Mouse (Mus musculus) embryonic facial prominence, embryonic 11.5 days (tissue): ENCODE measurements around the gene Atp6v1f. TPM values are rescaled to one million over a fixed set of nuclear protein-coding genes. Genes with fewer than 3 reads are reported as not detected.

ENCODE experiments used
- ATAC-seq: fragments of 200-750 bp; cut with Nextera tagmentation; replicated peaks from 2 replicates; pipeline ENCODE4 v1.8.0; 2017; ENCODE audit warnings: low read depth; ENCODE audit not compliant: insufficient number of reproducible peaks, low FRiP score, low TSS enrichment
- DNase-seq: peaks from one replicate; pipeline ENCODE4 v3.0.0-alpha.2; 2015; ENCODE audit warnings: low spot score
- H3K27ac ChIP-seq: fragments of 300-500 bp; sonication (generic); replicated peaks from 2 replicates; pipeline ENCODE4 v1.5.1; 2014; ENCODE audit warnings: mild to moderate bottlenecking, low read depth, low read length, control low read depth
- H3K27me3 ChIP-seq: fragments of 300-500 bp; sonication (generic); 2 replicates; pipeline ENCODE4 v1.6.1; 2014; ENCODE audit warnings: mild to moderate bottlenecking, low read length, moderate library complexity, mixed read lengths; ENCODE audit not compliant: control insufficient read depth, insufficient read depth
- H3K36me3 ChIP-seq: fragments of 300-500 bp; sonication (generic); replicated peaks from 2 replicates; pipeline ENCODE4 v1.6.1; 2014; ENCODE audit warnings: low read depth, mild to moderate bottlenecking, low read length, moderate library complexity, mixed read lengths; ENCODE audit not compliant: control insufficient read depth, insufficient read depth
- H3K4me1 ChIP-seq: fragments of 300-500 bp; sonication (generic); 2 replicates; pipeline ENCODE4 v1.6.1; 2014; ENCODE audit warnings: low read length, mixed read lengths; ENCODE audit not compliant: control insufficient read depth, insufficient read depth
- H3K4me2 ChIP-seq: fragments of 300-500 bp; sonication (generic); 2 replicates; pipeline ENCODE4 v1.6.1; 2014; ENCODE audit warnings: low read depth, mild to moderate bottlenecking, control low read depth, low read length, moderate library complexity
- H3K4me3 ChIP-seq: fragments of 300-500 bp; sonication (generic); 2 replicates; pipeline ENCODE4 v1.5.1; 2014; ENCODE audit warnings: low read depth, low read length, control low read depth
- H3K9ac ChIP-seq: fragments of 300-500 bp; sonication (generic); replicated peaks from 2 replicates; pipeline ENCODE4 v1.6.1; 2014; ENCODE audit warnings: mild to moderate bottlenecking, control low read depth, low read length
- H3K9me3 ChIP-seq: fragments of 300-500 bp; sonication (generic); replicated peaks from 2 replicates; pipeline ENCODE4 v1.6.1; 2016; ENCODE audit warnings: mild to moderate bottlenecking, low read length, inconsistent platforms, mixed read lengths; ENCODE audit not compliant: control insufficient read depth
- WGBS: fragments of 180-500 bp; shearing (Covaris S2); extraction: QIAGEN DNeasy Blood & Tissue Kit; methylation state at CpG from one replicate; pipeline ENCODE4 v1.1.7; 2014; 5-methylcytosine and 5-hydroxymethylcytosine counted together
- polyA plus RNA-seq: library from polyadenylated mRNA; unstranded; fragments of >200 nt; fragmentation: Nextera tagmentation; extraction: Ambion mirVana; gene quantifications from 2 replicates; pipeline ENCODE4 v1.2.1, GENCODE M21; 2014

Gene Atp6v1f
- polyA plus RNA-seq, 1 experiment from 2014 or later, result 196 TPM

DNA sequence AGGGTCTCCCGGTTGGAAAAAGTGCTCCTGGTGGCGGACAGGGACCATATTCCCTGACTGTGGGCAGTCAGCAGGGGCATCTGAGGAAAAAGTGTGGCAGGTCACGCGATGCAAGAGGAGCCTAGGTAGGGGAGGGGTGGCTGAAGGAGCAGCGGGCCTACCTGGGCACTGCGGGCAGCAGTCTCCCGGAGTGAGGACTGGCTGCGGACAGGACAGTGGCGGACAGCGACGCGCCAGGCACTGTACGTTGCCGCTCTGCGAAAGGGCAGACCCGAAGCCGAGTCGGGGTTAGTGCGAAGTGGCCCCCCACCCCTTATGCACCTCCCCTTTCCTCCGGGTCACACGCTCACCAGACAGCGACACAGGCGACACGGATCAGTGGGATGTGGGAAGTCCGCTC lies 28.8 kb downstream of the Atp6v1f start:
- Histone ChIP-seq H3K9ac (no peak overlapping the region), H3K4me3 (no peak overlapping the region), H3K4me2 (no peak overlapping the region), H3K36me3 (no peaks in the 10 kb centered on the region; the same call in 1 of the 2 replicates), H3K4me1 (no peaks in the 10 kb centered on the region), H3K27me3 (peaks cover 19% of the 10 kb centered on the region), H3K27ac (no peak overlapping the region), H3K9me3 (no peaks in the 10 kb centered on the region)
- DNase-seq, result no peak
- ATAC-seq, result 0 out of 2 replicates have a peak, but pooled peaks have one; percentile 15
- 13% methylated on average over 25 of the region's 25 CpGs for WGBS

DNA sequence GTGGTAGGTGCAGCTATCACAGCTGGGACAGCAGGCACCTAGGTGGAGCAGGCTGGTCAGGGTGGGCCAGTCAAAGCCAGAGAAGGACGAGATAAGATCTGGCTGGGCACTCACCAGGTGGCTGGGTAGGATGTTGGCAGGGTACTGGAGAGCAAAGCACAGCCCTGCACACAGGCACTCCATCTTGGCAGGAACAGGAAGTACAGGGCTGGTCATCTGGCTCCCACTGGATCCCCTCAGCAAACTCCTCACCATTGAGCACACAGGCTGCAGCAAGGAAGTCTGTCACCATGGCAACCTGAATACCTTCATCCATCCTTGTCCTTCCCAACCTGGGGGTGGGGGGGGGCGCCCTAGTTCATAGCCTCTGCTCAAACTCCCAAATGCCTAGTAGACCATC lies 30.3 kb downstream of the Atp6v1f start:
- Histone ChIP-seq H3K9me3 (no peaks in the 10 kb centered on the region), H3K4me3 (no peak overlapping the region), H3K36me3 (no peaks in the 10 kb centered on the region; the same call in 1 of the 2 replicates), H3K4me2 (no peak overlapping the region), H3K4me1 (no peaks in the 10 kb centered on the region), H3K27ac (no peak overlapping the region), H3K9ac (no peak overlapping the region), H3K27me3 (peaks cover 19% of the 10 kb centered on the region)
- no peak for DNase-seq
- WGBS, result 40% methylated on average over 2 of the region's 2 CpGs
- ATAC-seq, result no peak

DNA sequence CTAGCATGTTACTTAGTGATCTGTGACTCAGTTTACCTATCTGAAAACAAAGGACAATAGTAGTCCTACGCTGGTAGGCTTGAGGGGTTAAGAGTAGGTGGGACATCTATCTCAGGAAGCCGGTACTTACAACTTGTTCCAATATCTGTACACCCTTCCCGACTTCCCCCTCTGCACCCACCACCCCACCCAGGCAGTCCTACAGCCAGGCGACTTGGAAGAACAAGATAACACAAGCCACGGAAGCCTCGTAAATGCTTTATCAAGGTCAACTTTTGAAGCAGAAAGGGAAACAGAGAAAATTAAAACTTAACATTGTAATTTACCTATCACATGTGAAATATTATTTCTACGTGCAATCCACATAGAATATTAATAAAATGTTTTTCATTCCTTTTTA lies 32.7 kb downstream of the Atp6v1f start:
- H3K4me1 ChIP-seq, result no peaks in the 10 kb centered on the region
- H3K9me3 ChIP-seq, result no peaks in the 10 kb centered on the region
- DNase-seq (no peak), ATAC-seq (no peak)
- no peak overlapping the region for H3K9ac ChIP-seq
- H3K4me3 ChIP-seq, result no peak overlapping the region
- H3K27ac ChIP-seq, result no peak overlapping the region
- WGBS, result 91% methylated on average over 7 of the region's 7 CpGs
- no peaks in the 10 kb centered on the region; the same call in 1 of the 2 replicates for H3K36me3 ChIP-seq
- H3K4me2 ChIP-seq, result no peak overlapping the region
- H3K27me3 ChIP-seq, result peaks cover 19% of the 10 kb centered on the region

DNA sequence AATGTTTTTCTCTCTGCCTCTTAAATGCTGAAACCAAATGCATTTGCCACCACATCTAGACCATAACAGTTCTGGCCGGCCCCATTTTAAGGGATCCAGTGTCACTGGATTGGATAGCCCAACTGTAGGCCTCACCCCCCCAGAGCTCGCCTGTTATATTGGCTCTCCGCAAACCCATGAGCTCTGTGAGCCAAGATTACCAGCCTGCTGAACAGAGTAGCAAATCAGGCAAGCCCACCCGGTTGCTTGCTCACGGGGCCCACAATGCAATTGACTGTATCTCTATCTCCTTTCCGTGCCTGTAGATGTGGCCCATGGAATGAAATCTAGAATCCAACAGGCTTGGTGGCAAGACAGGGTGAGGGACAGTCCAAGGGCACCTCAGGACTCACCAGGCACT lies 33.3 kb downstream of the Atp6v1f start:
- Histone ChIP-seq H3K4me3 (no peak overlapping the region), H3K36me3 (no peaks in the 10 kb centered on the region; the same call in 1 of the 2 replicates), H3K4me1 (no peaks in the 10 kb centered on the region), H3K27me3 (peaks cover 19% of the 10 kb centered on the region), H3K9me3 (no peaks in the 10 kb centered on the region), H3K9ac (no peak overlapping the region), H3K4me2 (no peak overlapping the region), H3K27ac (no peak overlapping the region)
- DNase-seq (no peak), ATAC-seq (no peak)
- 89% methylated on average over 6 of the region's 6 CpGs for WGBS

DNA sequence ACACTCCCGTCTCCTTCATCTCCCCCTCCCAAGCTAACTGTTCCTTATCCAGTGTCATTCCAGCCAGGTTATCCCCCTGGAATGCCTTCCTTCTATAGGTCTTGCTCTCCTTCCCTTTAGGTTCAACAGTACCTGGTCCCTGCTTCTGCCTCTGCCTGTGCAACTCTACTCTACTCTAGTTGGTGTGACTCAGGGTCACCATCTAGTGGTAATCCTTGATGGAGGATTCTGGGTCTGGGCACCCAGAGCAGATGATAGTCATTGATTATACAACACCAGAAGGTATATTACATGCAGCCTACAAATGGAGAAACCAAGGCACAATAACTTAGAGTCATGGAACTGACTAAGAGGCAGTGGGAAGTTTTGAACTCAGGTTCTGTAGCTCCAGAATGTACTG lies 34.1 kb downstream of the Atp6v1f start:
- ATAC-seq, result no peak
- WGBS, result 83% methylated on average over 1 of the region's 1 CpGs
- Histone ChIP-seq H3K27me3 (peaks cover 11% of the 10 kb centered on the region), H3K9me3 (no peaks in the 10 kb centered on the region), H3K4me2 (no peak overlapping the region), H3K4me1 (no peaks in the 10 kb centered on the region), H3K36me3 (no peaks in the 10 kb centered on the region; the same call in 1 of the 2 replicates), H3K27ac (no peak overlapping the region), H3K9ac (no peak overlapping the region), H3K4me3 (no peak overlapping the region)
- no peak for DNase-seq

DNA sequence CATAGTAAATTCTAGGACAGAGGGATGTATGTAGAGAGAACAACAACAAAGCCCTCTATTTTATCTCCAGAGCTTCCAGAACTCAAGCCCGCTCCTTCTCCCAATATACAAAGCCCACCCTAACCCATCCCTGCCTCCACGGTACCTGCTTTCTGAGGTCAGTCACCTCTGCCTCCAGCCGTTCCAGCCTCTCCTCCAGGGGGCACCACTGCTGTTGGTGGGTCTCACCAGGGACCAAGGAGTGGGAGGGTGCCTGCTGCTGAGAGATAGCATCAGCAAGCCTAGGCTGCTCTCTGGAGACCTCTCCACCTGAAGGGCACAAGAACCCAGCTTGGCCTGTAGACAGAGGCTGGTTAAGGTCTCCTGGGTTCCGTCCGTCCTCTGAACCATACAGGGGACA lies 38.0 kb downstream of the Atp6v1f start:
- 80% methylated on average over 5 of the region's 5 CpGs for WGBS
- Histone ChIP-seq H3K4me1 (no peaks in the 10 kb centered on the region), H3K27me3 (no peaks in the 10 kb centered on the region; the same call in 1 of the 2 replicates), H3K9me3 (no peaks in the 10 kb centered on the region), H3K9ac (no peak overlapping the region), H3K27ac (no peak overlapping the region), H3K36me3 (no peaks in the 10 kb centered on the region), H3K4me2 (no peak overlapping the region), H3K4me3 (no peak overlapping the region)
- no peak for DNase-seq
- ATAC-seq, result no peak

DNA sequence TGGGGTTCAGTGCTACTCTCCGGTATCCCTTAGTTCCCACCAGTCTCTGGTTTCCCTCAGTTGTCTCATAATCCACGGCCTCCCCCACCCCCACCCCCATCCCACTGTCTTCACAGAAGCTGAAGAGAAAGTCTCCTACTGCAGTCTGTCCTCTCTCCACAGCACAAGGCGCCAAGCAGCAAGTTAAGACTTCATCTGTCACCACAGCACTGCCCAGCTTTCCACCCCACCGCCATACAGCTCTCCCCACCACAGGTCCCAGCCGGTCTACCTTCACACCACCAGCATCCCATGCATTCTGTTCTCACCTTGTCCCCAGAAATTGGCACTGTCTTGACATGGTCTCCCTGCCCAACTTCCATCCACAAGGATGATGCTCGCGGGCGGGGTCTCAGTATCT lies 39.3 kb downstream of the Atp6v1f start:
- Histone ChIP-seq H3K4me1 (no peaks in the 10 kb centered on the region; the same call in 1 of the 2 replicates), H3K27me3 (no peaks in the 10 kb centered on the region; the same call in 1 of the 2 replicates), H3K9me3 (no peaks in the 10 kb centered on the region), H3K4me2 (peak overlapping the region; percentile 67), H3K4me3 (peak overlapping the region; percentile 55), H3K27ac (no peak overlapping the region), H3K36me3 (no peaks in the 10 kb centered on the region), H3K9ac (peak overlapping the region; percentile 77; the same call in 1 of the 2 replicates)
- ATAC-seq (peak; percentile 5; the same call in 1 of the 2 replicates), DNase-seq (no peak)
- 19% methylated on average over 8 of the region's 8 CpGs for WGBS

DNA sequence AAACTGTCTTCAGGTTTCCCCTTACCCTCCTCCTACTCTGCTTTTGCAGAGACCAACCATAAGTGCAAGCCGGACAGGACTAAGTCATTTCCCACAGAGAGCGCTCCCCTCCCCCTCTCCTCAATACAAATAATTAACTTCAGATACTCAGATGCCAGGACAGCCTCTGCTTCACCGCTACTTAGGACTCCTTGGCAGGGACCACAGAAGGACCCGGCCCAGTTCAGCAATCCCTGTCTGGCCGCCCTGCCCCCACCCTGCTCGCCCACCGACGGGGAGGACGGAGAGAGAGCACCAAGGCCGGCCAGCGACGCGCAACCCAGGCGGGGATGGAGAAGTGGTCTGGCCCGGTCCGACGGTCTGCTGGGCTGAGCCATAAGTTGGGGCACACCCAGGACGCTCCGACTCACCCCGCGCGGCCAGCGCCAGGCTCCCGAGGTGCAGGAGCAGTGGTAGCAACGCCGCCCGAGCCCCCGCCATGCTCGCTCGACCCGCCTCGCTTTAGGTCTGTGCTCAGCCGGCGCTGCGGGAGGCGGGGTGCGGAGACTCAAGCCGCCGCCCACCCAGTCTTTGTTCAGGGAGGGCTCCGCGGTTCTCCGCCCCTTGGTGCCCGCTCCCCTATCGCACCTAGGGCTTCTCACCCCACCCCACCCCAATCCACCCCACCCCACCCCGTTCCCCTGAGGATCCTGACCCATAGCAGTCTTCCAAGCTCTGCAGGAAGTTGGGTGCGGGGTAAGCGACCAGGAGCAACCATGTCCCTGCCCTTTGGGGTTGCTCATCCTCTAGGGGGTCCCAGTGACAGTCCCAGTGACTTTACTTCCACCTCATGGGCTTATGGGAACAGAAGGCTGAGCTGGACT lies 40.2 kb downstream of the Atp6v1f start, which contains the start of gene Kcp:
Gene Kcp (minus strand): TSS at position 506 of the 863 bp plus-strand sequence.
- Histone ChIP-seq H3K4me2 (peak within 1 kb of the TSS; percentile 67), H3K27me3 (no peaks in the 10 kb centered on the region; the same call in 1 of the 2 replicates), H3K27ac (no peak within 1 kb of the TSS), H3K9me3 (no peaks in the 10 kb centered on the region), H3K4me1 (no peaks in the 10 kb centered on the region; the same call in 1 of the 2 replicates), H3K36me3 (no peaks in the 10 kb centered on the region), H3K9ac (peak within 1 kb of the TSS; percentile 77), H3K4me3 (peak within 1 kb of the TSS; percentile 55)
- WGBS, result under 1% methylated on average over 47 of the region's 47 CpGs
- DNase-seq (peak; percentile 74), ATAC-seq (peak; percentile 63; the same call in 1 of the 2 replicates)
